Mouse (Mus musculus): ENCODE results near the gene Lrrc8c.

- TF ChIP-seq POLR2A (IDR thresholded peaks at IDR 0.05; ENCODE audit: borderline replicate concordance, insufficient read depth, low read length) = no peak
- no peak for TF ChIP-seq CTCF (IDR thresholded peaks at IDR 0.05; ENCODE audit: borderline replicate concordance, insufficient read depth, low read depth, low read length)
These were observed 97.3 kb downstream of the Lrrc8c start for GRCm38 (mm10) chr5:105616538-105616937.
